Mouse (Mus musculus) myocyte (in vitro differentiated cells): ENCODE measurements at regions not wholly inside any gene's neighbourhood (a gene's known extent, or its start where the extent isn't known, plus 50 kb on each side); places are given as distances from the start of the nearest gene placed in this dataset.

Source experiments
- H3K27me3 ChIP-seq: one replicate; pipeline ENCODE4 v1.6.1; 2011; ENCODE audit not compliant: control insufficient read depth, insufficient read depth, insufficient read length
- H3K36me3 ChIP-seq: one replicate; pipeline ENCODE4 v1.6.1; 2011; ENCODE audit not compliant: control insufficient read depth, insufficient read depth
- H3K4me2 ChIP-seq: one replicate; pipeline ENCODE4 v1.6.1; 2011; ENCODE audit warnings: low read depth, control low read depth
- H3K4me3 ChIP-seq: one replicate; pipeline ENCODE4 v1.5.1; 2011; ENCODE audit warnings: mild to moderate bottlenecking, control low read depth, moderate library complexity
- H3K79me2 ChIP-seq: one replicate; pipeline ENCODE4 v1.6.1; 2011; ENCODE audit not compliant: control insufficient read depth, insufficient read depth
- H3ac ChIP-seq: one replicate; pipeline ENCODE4 v1.6.1; 2011; ENCODE audit not compliant: control insufficient read depth, insufficient read length
- CEBPB ChIP-seq: IDR thresholded peaks from 2 replicates; pipeline ENCODE4 v1.6.1; 2011; ENCODE audit warnings: mild to moderate bottlenecking, moderate library complexity; ENCODE audit not compliant: poor library complexity, insufficient read depth, severe bottlenecking
- E2F4 ChIP-seq: IDR thresholded peaks from one replicate; pipeline ENCODE4 v1.6.1; 2011; ENCODE audit warnings: mild to moderate bottlenecking, control low read depth, moderate library complexity; ENCODE audit not compliant: insufficient read depth
- MAX ChIP-seq: IDR thresholded peaks from one replicate; pipeline ENCODE4 v1.6.1; 2011; ENCODE audit warnings: low read depth, mild to moderate bottlenecking, control low read depth
- MYOD1 ChIP-seq, 3 experiments: IDR thresholded peaks; one replicate each; pipeline ENCODE4 v1.6.1; 2011; ENCODE audit warnings: control low read depth in 2 of 3, low read depth in 2 of 3, mild to moderate bottlenecking in 2 of 3, moderate library complexity in 1 of 3; ENCODE audit not compliant: insufficient read length in 2 of 3, control insufficient read depth in 1 of 3
- MYOG ChIP-seq, 3 experiments: IDR thresholded peaks; one replicate each; pipeline ENCODE4 v1.6.1; 2011; ENCODE audit warnings: control low read depth in 2 of 3, low read depth in 2 of 3, mild to moderate bottlenecking in 2 of 3; ENCODE audit not compliant: insufficient read length in 2 of 3, control insufficient read depth in 1 of 3, insufficient read depth in 1 of 3
- POLR2A ChIP-seq: IDR thresholded peaks from one replicate; pipeline ENCODE4 v1.6.1; 2011; ENCODE audit warnings: low read depth, mild to moderate bottlenecking, control low read depth, moderate library complexity; ENCODE audit not compliant: insufficient read length
- POLR2AphosphoS2 ChIP-seq: IDR thresholded peaks from one replicate; pipeline ENCODE4 v1.6.1; 2011; ENCODE audit warnings: low read depth, control low read depth; ENCODE audit not compliant: insufficient read length
- REST ChIP-seq: IDR thresholded peaks from one replicate; pipeline ENCODE4 v1.6.1; 2011; ENCODE audit warnings: mild to moderate bottlenecking, control low read depth, moderate library complexity; ENCODE audit not compliant: insufficient read depth, insufficient read length
- SRF ChIP-seq: IDR thresholded peaks from one replicate; pipeline ENCODE4 v1.6.1; 2011; ENCODE audit warnings: low read depth; ENCODE audit not compliant: control insufficient read depth, insufficient read length
- TCF12 ChIP-seq: IDR thresholded peaks from one replicate; pipeline ENCODE4 v1.6.1; 2011; ENCODE audit warnings: mild to moderate bottlenecking, control low read depth; ENCODE audit not compliant: poor library complexity, insufficient read depth, severe bottlenecking
- TCF3 ChIP-seq: IDR thresholded peaks from one replicate; pipeline ENCODE4 v1.6.1; 2011; ENCODE audit warnings: low read depth, control low read depth; ENCODE audit not compliant: insufficient read length
- USF1 ChIP-seq: IDR thresholded peaks from one replicate; pipeline ENCODE4 v1.6.1; 2011; ENCODE audit warnings: low read depth, mild to moderate bottlenecking, control low read depth, moderate library complexity

- H3K4me3 ChIP-seq, result no peak overlapping the region
- no peaks in the 10 kb centered on the region for H3K79me2 ChIP-seq
- H3K27me3 ChIP-seq, result no peaks in the 10 kb centered on the region
- no peak for TF ChIP-seq MYOD1 (IDR thresholded peaks at IDR 0.05; ENCODE audit: control insufficient read depth in 1 of 3, insufficient read length in 2 of 3, low read depth in 2 of 3)
- TF ChIP-seq MAX, result no peak
- TF ChIP-seq TCF3, result no peak
- TF ChIP-seq POLR2AphosphoS2, result no peak
- no peak for TF ChIP-seq USF1
- TF ChIP-seq POLR2A, result no peak
- TF ChIP-seq REST, result no peak
- TF ChIP-seq TCF12, result no peak
- no peak for TF ChIP-seq SRF
- no peak for TF ChIP-seq CEBPB
- TF ChIP-seq MYOG (IDR thresholded peaks at IDR 0.05; ENCODE audit: control insufficient read depth in 1 of 3, insufficient read depth in 1 of 3, insufficient read length in 2 of 3, low read depth in 2 of 3), result no peak
- TF ChIP-seq E2F4, result no peak
- no peak overlapping the region for H3ac ChIP-seq
- H3K4me2 ChIP-seq, result no peak overlapping the region
- H3K36me3 ChIP-seq, result no peaks in the 10 kb centered on the region
These were observed 50.6 kb upstream of the Dap start for GRCm38 (mm10) chr15:31173309-31174115.
